Mouse (Mus musculus) forebrain, postnatal 0 days (tissue): ENCODE measurements at regions not wholly inside any gene's neighbourhood (a gene's known extent, or its start where the extent isn't known, plus 50 kb on each side); places are given as distances from the start of the nearest gene placed in this dataset.

Experiments used
- ATAC-seq: fragments of 200-750 bp; cut with Nextera tagmentation; 2 replicates; pipeline ENCODE4 v1.8.0; 2017; ENCODE audit warnings: mild to moderate bottlenecking, moderate library complexity
- DNase-seq: peaks from one replicate; pipeline ENCODE4 v3.0.0-alpha.2; 2015
- H3K27ac ChIP-seq: fragments of 300-500 bp; sonication (generic); 2 replicates; pipeline ENCODE4 v1.5.1; 2014; ENCODE audit warnings: low read depth, mild to moderate bottlenecking, antibody characterized with exemption, low read length, moderate library complexity, mixed read lengths
- H3K27me3 ChIP-seq: fragments of 300-500 bp; sonication (generic); 2 replicates; pipeline ENCODE4 v1.6.1; 2014; ENCODE audit warnings: mild to moderate bottlenecking, low read length, mixed read lengths; ENCODE audit not compliant: insufficient read depth
- H3K36me3 ChIP-seq: fragments of 300-500 bp; sonication (generic); 2 replicates; pipeline ENCODE4 v1.6.1; 2014; ENCODE audit warnings: mild to moderate bottlenecking, moderate library complexity; ENCODE audit not compliant: insufficient read depth
- H3K4me1 ChIP-seq: fragments of 300-500 bp; sonication (generic); 2 replicates; pipeline ENCODE4 v1.6.1; 2014; ENCODE audit warnings: antibody characterized with exemption; ENCODE audit not compliant: insufficient read depth
- H3K4me2 ChIP-seq: fragments of 300-500 bp; sonication (generic); 2 replicates; pipeline ENCODE4 v1.6.1; 2014; ENCODE audit warnings: low read depth, mild to moderate bottlenecking, moderate library complexity
- H3K4me3 ChIP-seq: fragments of 300-500 bp; sonication (generic); 2 replicates; pipeline ENCODE4 v1.5.1; 2014; ENCODE audit warnings: low read depth, low read length, mixed read lengths
- H3K9ac ChIP-seq: fragments of 300-500 bp; sonication (generic); 2 replicates; pipeline ENCODE4 v1.6.1; 2014; ENCODE audit warnings: mild to moderate bottlenecking
- H3K9me3 ChIP-seq: fragments of 300-500 bp; sonication (generic); 2 replicates; pipeline ENCODE4 v1.6.1; 2016; ENCODE audit warnings: low read length
- CTCF ChIP-seq: sonication (generic); IDR thresholded peaks from 2 replicates; pipeline ENCODE4 v1.5.1; 2016; ENCODE audit warnings: antibody characterized with exemption, control low read depth, low read depth
- WGBS: fragments of 180-500 bp; shearing (Covaris S2); extraction: QIAGEN DNeasy Blood & Tissue Kit; methylation state at CpG from one replicate; pipeline ENCODE4 v1.1.7; 2014; 5-methylcytosine and 5-hydroxymethylcytosine counted together

- Histone ChIP-seq H3K36me3 (no peaks in the 10 kb centered on the region), H3K9ac (no peak overlapping the region), H3K4me2 (no peak overlapping the region), H3K27me3 (no peaks in the 10 kb centered on the region), H3K4me1 (no peaks in the 10 kb centered on the region), H3K4me3 (no peak overlapping the region), H3K27ac (no peak overlapping the region), H3K9me3 (no peaks in the 10 kb centered on the region)
- no peak for TF ChIP-seq CTCF
- WGBS: 88% methylated on average over 13 of the region's 13 CpGs
- no peak for ATAC-seq
- no peak for DNase-seq
Observed at GRCm38 (mm10) chr12:107779306-107780057, 223.9 kb downstream of the Bcl11b start.

GRCm38 (mm10) chr12:107782147-107782546 is 221.3 kb downstream of the Bcl11b start:
- H3K9me3 ChIP-seq: no peaks in the 10 kb centered on the region
- H3K4me3 ChIP-seq: no peak overlapping the region
- WGBS: 66% methylated on average over 3 of the region's 3 CpGs
- H3K27ac ChIP-seq: no peak overlapping the region
- no peak for TF ChIP-seq CTCF
- H3K27me3 ChIP-seq: no peaks in the 10 kb centered on the region
- no peak overlapping the region for H3K9ac ChIP-seq
- no peaks in the 10 kb centered on the region for H3K4me1 ChIP-seq
- H3K36me3 ChIP-seq: no peaks in the 10 kb centered on the region
- DNase-seq: no peak
- no peak for ATAC-seq
- H3K4me2 ChIP-seq: no peak overlapping the region

- no peak for TF ChIP-seq CTCF
- no peak overlapping the region for H3K9ac ChIP-seq
- ATAC-seq: no peak
- H3K9me3 ChIP-seq: no peaks in the 10 kb centered on the region
- WGBS: 86% methylated on average over 7 of the region's 7 CpGs
- H3K4me3 ChIP-seq: no peak overlapping the region
- H3K36me3 ChIP-seq: no peaks in the 10 kb centered on the region
- no peak overlapping the region for H3K4me2 ChIP-seq
- no peaks in the 10 kb centered on the region for H3K4me1 ChIP-seq
- H3K27ac ChIP-seq: no peak overlapping the region
- no peak for DNase-seq
- H3K27me3 ChIP-seq: no peaks in the 10 kb centered on the region
Observed at GRCm38 (mm10) chr12:107783831-107784230, 219.6 kb downstream of the Bcl11b start.

DNA sequence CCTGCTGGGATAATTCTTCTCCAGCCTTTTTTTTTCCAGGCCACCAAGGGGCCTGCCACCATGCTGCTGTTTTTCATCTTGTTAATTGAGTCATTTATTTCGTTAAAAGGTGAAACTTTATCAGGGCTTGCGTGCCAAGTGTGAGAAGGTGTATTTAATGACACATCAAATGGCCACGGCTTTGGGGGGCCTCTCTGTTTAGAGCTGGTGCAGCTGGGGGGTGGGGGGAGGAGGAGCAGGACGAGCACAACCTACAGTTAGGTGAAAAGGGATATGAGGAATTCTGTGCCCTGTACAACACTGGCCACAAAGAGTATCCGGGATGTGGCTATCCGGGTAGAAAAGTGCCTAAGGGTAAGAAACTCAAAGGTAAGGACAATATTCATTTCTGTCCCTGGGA is 213.6 kb downstream of the Bcl11b start:
- H3K4me2 ChIP-seq: no peak overlapping the region
- no peak overlapping the region for H3K27ac ChIP-seq
- no peaks in the 10 kb centered on the region for H3K9me3 ChIP-seq
- no peaks in the 10 kb centered on the region for H3K27me3 ChIP-seq
- H3K9ac ChIP-seq: no peak overlapping the region
- TF ChIP-seq CTCF: no peak
- ATAC-seq: no peak
- 24% methylated on average over 6 of the region's 6 CpGs for WGBS
- DNase-seq: no peak
- no peaks in the 10 kb centered on the region for H3K4me1 ChIP-seq
- H3K4me3 ChIP-seq: no peak overlapping the region
- no peaks in the 10 kb centered on the region for H3K36me3 ChIP-seq

DNA sequence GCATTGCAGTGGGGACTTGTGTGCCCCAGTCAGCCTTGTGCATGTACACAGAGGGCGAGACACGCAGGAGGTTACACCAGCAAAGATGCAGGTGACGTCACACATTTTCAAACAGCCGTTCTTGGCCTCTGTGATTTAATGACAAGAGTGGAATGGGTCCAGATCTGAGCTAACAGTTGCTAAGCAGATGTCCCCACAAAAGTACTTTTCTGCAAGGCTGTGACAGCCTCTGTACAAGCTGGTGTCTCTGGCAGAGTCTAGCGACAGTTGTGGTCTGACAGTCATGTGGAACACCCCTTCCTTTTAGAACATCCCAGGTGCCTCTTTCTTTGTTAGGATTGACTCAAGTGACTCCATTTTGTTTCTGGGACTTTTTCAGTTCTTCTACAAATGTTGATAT is 203.1 kb downstream of the Bcl11b start:
- WGBS: 71% methylated on average over 5 of the region's 5 CpGs
- peak; percentile 33 for DNase-seq
- no peaks in the 10 kb centered on the region for H3K4me1 ChIP-seq

GRCm38 (mm10) chr12:107807634-107808033 is 195.8 kb downstream of the Bcl11b start:
- Histone ChIP-seq H3K9me3 (no peaks in the 10 kb centered on the region), H3K4me2 (no peak overlapping the region), H3K9ac (no peak overlapping the region), H3K36me3 (no peaks in the 10 kb centered on the region), H3K27me3 (no peaks in the 10 kb centered on the region), H3K4me3 (no peak overlapping the region), H3K4me1 (0 out of 2 replicates have a peak, but pooled peaks cover 4% of the 10 kb centered on the region), H3K27ac (no peak overlapping the region)
- TF ChIP-seq CTCF: no peak
- ATAC-seq (no peak), DNase-seq (no peak)
- WGBS: 23% methylated on average over 11 of the region's 11 CpGs

More for the DNA sequence above, 203.1 kb downstream of the Bcl11b start:
- no peak for ATAC-seq
- TF ChIP-seq CTCF: no peak
- H3K27me3 ChIP-seq: no peaks in the 10 kb centered on the region
- no peak overlapping the region for H3K27ac ChIP-seq
- no peak overlapping the region for H3K4me2 ChIP-seq
- H3K9ac ChIP-seq: no peak overlapping the region
- H3K9me3 ChIP-seq: no peaks in the 10 kb centered on the region
- H3K4me3 ChIP-seq: no peak overlapping the region
- no peaks in the 10 kb centered on the region for H3K36me3 ChIP-seq

- ATAC-seq: peak; percentile 36; the same call in 1 of the 2 replicates
- no peak overlapping the region for H3K4me2 ChIP-seq
- H3K36me3 ChIP-seq: no peaks in the 10 kb centered on the region
- no peak for TF ChIP-seq CTCF
- DNase-seq: peak; percentile 25
- 0 out of 2 replicates have a peak, but pooled peaks cover 4% of the 10 kb centered on the region for H3K4me1 ChIP-seq
- WGBS: 38% methylated on average over 9 of the region's 9 CpGs
- H3K4me3 ChIP-seq: no peak overlapping the region
- H3K27ac ChIP-seq: no peak overlapping the region
- no peaks in the 10 kb centered on the region for H3K27me3 ChIP-seq
- H3K9ac ChIP-seq: no peak overlapping the region
- H3K9me3 ChIP-seq: no peaks in the 10 kb centered on the region
Observed at GRCm38 (mm10) chr12:107808158-107808715, 195.2 kb downstream of the Bcl11b start.
